Mouse (Mus musculus) kidney, embryonic 14.5 days (tissue): ENCODE measurements around the gene Ctnnd2. TPM values are rescaled to one million over a fixed set of nuclear protein-coding genes. Genes with fewer than 3 reads are reported as not detected.

Source experiments
- ATAC-seq: fragments of 200-750 bp; cut with Nextera tagmentation; 2 replicates; pipeline ENCODE4 v1.8.0; 2017; ENCODE audit warnings: moderate number of reproducible peaks, mild to moderate bottlenecking, moderate TSS enrichment, moderate library complexity; ENCODE audit not compliant: low FRiP score, low TSS enrichment
- H3K27ac ChIP-seq: fragments of 300-500 bp; sonication (generic); 2 replicates; pipeline ENCODE4 v1.5.1; 2014; ENCODE audit warnings: low read depth, mild to moderate bottlenecking, low read length, moderate library complexity, mixed read lengths
- H3K27me3 ChIP-seq: fragments of 300-500 bp; sonication (generic); 2 replicates; pipeline ENCODE4 v1.6.1; 2014; ENCODE audit warnings: mild to moderate bottlenecking, low read length; ENCODE audit not compliant: control insufficient read depth, insufficient read depth
- H3K36me3 ChIP-seq: fragments of 300-500 bp; sonication (generic); 2 replicates; pipeline ENCODE4 v1.6.1; 2014; ENCODE audit warnings: low read length, mixed read lengths; ENCODE audit not compliant: control insufficient read depth, insufficient read depth
- H3K4me1 ChIP-seq: fragments of 300-500 bp; sonication (generic); 2 replicates; pipeline ENCODE4 v1.6.1; 2014; ENCODE audit warnings: low read length, mixed read lengths; ENCODE audit not compliant: control insufficient read depth, insufficient read depth
- H3K4me2 ChIP-seq: fragments of 300-500 bp; sonication (generic); replicated peaks from 2 replicates; pipeline ENCODE4 v1.6.1; 2014; ENCODE audit warnings: low read depth, mild to moderate bottlenecking, low read length
- H3K4me3 ChIP-seq: fragments of 300-500 bp; sonication (generic); 2 replicates; pipeline ENCODE4 v1.5.1; 2014; ENCODE audit warnings: mild to moderate bottlenecking, low read length
- H3K9ac ChIP-seq: fragments of 300-500 bp; sonication (generic); 2 replicates; pipeline ENCODE4 v1.6.1; 2014; ENCODE audit warnings: low read depth, mild to moderate bottlenecking, low read length, moderate library complexity
- H3K9me3 ChIP-seq: fragments of 300-500 bp; sonication (generic); 2 replicates; pipeline ENCODE4 v1.6.1; 2016; ENCODE audit warnings: low read length; ENCODE audit not compliant: control insufficient read depth
- WGBS: fragments of 180-500 bp; shearing (Covaris S2); extraction: QIAGEN DNeasy Blood & Tissue Kit; methylation state at CpG from one replicate; pipeline ENCODE4 v1.1.7; 2014; 5-methylcytosine and 5-hydroxymethylcytosine counted together
- polyA plus RNA-seq: library from polyadenylated mRNA; unstranded; fragments of >200 nt; fragmentation: Nextera tagmentation; extraction: Ambion mirVana; gene quantifications from 2 replicates; pipeline ENCODE4 v1.2.1, GENCODE M21; 2014

Gene Ctnnd2
- polyA plus RNA-seq, 1 experiment from 2014 or later, result 4.6 TPM

DNA sequence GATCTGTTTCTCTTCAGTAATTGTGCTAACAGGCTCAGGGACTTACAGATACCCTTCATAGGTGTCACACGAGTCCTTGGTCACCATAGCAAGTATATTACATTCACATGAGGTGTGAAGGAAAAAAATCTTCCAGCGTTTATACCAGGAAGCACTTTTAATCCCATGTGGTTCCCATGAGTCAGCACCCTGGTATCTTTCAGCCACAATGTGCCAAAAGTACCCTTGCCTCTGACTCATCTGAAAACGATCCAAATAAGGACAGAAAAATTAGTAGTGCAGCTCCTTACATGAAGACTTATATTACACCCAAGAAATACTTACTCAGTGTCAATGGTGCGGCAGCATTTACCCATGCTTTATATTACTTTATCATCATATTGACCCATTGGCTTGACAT, 104.3 kb downstream of the Ctnnd2 start:
- 86% methylated on average over 4 of the region's 4 CpGs for WGBS
- no peak overlapping the region for H3K27ac ChIP-seq
- no peaks in the 10 kb centered on the region for H3K4me1 ChIP-seq
- no peaks in the 10 kb centered on the region for H3K27me3 ChIP-seq
- no peak overlapping the region for H3K4me2 ChIP-seq
- no peak overlapping the region for H3K4me3 ChIP-seq
- no peak overlapping the region for H3K9ac ChIP-seq
- H3K9me3 ChIP-seq, result no peaks in the 10 kb centered on the region
- H3K36me3 ChIP-seq, result no peaks in the 10 kb centered on the region
- ATAC-seq, result no peak

DNA sequence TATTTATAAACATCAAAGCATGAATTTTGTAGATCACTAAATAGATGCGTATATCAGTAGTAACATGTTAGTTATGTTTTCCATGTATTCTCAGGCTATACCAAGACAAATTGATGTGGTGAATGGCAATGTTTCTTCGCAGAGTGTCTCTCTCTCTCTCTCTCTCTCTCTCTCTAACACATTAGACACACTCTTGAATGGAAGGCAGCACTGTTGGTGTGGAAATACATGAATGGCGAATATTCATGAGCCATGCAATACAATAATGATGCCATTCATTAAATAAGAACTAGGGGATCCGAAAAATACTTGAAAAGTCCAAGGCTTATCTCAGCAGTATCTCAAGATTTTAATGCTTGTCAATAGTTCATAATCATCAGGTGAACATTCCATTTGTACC, 106.2 kb downstream of the Ctnnd2 start:
- H3K9me3 ChIP-seq, result no peaks in the 10 kb centered on the region
- H3K36me3 ChIP-seq, result no peaks in the 10 kb centered on the region
- H3K4me3 ChIP-seq, result no peak overlapping the region
- WGBS, result 94% methylated on average over 4 of the region's 4 CpGs
- H3K9ac ChIP-seq, result no peak overlapping the region
- no peak overlapping the region for H3K4me2 ChIP-seq
- H3K4me1 ChIP-seq, result no peaks in the 10 kb centered on the region
- H3K27me3 ChIP-seq, result no peaks in the 10 kb centered on the region
- no peak for ATAC-seq
- no peak overlapping the region for H3K27ac ChIP-seq

DNA sequence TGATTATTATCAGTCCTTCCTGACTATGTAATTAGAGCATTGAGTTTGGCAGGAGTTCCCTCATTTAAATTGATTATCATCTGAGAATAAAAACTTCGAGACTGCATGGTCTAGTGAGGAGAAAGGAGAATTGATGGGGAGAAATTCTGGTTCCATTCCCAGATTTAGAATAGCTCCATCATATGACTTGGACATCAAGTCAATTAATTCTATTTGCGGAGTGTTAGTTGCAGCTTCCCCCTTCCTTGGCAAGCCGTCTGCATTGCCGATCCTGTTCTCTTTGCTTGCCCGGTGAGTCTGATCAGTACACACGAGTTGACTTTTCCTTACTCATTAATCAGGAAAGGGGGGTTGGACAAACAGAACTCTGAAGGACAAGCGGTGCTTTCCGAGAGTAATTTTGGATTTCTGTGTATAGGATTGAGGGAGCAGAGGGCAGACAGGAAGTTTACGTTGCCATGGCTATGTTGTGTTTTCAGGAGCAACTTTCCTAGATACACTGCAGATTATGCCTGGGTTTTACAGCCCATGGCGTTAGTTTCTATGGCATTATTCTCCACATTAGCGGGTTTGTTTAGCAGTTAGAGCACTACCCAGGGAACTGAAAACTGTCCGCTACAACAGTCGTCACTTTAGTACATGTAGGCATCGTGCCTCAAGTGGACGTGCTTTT, 113.3 kb downstream of the Ctnnd2 start:
- no peaks in the 10 kb centered on the region for H3K9me3 ChIP-seq
- H3K27ac ChIP-seq, result no peak overlapping the region
- no peak overlapping the region for H3K4me3 ChIP-seq
- no peaks in the 10 kb centered on the region for H3K4me1 ChIP-seq
- no peaks in the 10 kb centered on the region for H3K36me3 ChIP-seq
- no peak overlapping the region for H3K4me2 ChIP-seq
- 75% methylated on average over 15 of the region's 15 CpGs for WGBS
- no peak for ATAC-seq
- H3K27me3 ChIP-seq, result no peaks in the 10 kb centered on the region
- H3K9ac ChIP-seq, result no peak overlapping the region

DNA sequence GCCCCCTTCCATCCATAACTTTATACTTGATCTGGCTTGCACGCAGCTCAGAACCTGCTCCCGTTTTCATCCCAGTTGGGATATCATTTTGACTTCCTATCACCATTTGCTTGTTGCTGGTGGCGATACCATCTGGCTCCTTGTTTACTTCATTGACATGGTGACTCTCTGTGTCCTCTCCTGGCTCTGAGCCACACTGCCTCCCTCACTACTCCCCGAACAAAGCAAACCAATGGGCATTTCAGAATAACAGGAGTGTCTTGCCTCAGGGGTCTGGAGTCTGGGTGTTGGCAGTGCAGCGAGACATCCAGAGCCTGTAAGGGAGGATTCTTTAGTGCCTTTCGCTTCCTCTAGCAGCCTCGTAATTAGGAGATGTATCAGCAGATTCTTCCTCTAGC, 113.9 kb downstream of the Ctnnd2 start:
- no peaks in the 10 kb centered on the region for H3K36me3 ChIP-seq
- no peak overlapping the region for H3K27ac ChIP-seq
- 94% methylated on average over 7 of the region's 7 CpGs for WGBS
- H3K4me1 ChIP-seq, result no peaks in the 10 kb centered on the region
- no peak overlapping the region for H3K4me2 ChIP-seq
- no peaks in the 10 kb centered on the region for H3K9me3 ChIP-seq
- no peak overlapping the region for H3K9ac ChIP-seq
- H3K4me3 ChIP-seq, result no peak overlapping the region
- no peaks in the 10 kb centered on the region for H3K27me3 ChIP-seq
- no peak for ATAC-seq

DNA sequence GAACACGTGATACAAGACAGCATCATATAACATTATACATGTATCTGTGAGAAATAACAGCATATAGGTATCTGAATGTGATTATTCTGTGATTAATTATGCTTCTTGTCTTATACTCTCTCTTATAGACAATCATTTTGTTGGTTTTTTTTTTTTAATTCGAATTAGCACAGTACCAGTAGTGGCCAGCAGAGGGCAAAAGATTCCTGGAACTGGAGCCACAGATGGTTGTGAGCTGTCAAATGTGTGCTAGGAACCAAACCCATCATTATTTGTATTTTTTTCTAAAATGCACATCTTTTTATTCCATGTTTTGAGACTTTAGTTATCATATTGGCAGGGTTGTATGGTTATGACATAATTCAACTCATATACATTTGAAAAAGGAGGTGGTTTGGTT, 130.4 kb downstream of the Ctnnd2 start:
- Histone ChIP-seq H3K27me3 (no peaks in the 10 kb centered on the region), H3K27ac (no peak overlapping the region), H3K4me1 (no peaks in the 10 kb centered on the region), H3K36me3 (no peaks in the 10 kb centered on the region), H3K4me3 (no peak overlapping the region), H3K9me3 (peaks cover 6% of the 10 kb centered on the region; the same call in 1 of the 2 replicates), H3K4me2 (no peak overlapping the region), H3K9ac (no peak overlapping the region)
- no peak for ATAC-seq
- 67% methylated on average over 2 of the region's 2 CpGs for WGBS

DNA sequence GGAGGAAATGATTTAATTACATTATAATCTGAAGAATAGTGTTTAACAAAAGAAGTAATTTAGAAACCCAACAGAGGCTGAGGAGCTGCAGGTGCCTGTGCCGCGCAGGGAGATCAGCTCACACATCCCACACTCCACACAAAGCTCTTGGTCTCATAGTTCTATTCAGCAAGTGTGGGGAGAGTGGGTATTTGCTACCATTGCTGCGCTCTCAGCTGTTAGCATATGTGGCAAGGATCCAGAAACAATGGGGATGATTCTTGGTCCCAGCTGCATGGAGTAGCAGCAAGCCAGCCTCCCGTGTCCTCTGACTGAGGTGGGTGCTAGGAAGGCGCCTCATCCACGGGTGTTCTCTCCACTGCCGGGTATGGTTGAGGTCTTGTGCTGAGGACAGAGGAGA, 134.0 kb downstream of the Ctnnd2 start:
- ATAC-seq, result no peak
- H3K9me3 ChIP-seq, result peaks cover 6% of the 10 kb centered on the region; the same call in 1 of the 2 replicates
- H3K36me3 ChIP-seq, result no peaks in the 10 kb centered on the region
- no peak overlapping the region for H3K4me3 ChIP-seq
- no peaks in the 10 kb centered on the region for H3K4me1 ChIP-seq
- no peaks in the 10 kb centered on the region for H3K27me3 ChIP-seq
- H3K4me2 ChIP-seq, result no peak overlapping the region
- no peak overlapping the region for H3K27ac ChIP-seq
- WGBS, result 93% methylated on average over 7 of the region's 7 CpGs
- H3K9ac ChIP-seq, result no peak overlapping the region

DNA sequence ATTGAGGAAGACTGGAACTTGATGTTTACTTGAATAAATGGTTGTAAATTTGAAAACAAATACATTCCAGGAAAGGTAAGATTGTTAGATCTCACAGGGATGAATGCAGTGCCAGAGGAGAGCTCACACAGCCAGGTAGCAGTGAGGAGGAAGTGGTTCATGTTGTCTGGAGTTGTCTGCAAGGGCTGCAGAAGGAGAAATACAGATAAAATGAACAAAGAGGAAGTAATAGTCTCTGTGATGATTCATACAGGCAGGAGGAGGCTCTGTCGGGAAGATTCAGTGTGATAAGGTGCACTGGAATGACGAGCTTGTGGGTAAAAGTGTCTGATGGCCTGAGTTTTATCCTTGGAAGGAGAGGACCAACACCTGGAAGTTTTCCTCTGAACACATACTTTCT, 150.2 kb downstream of the Ctnnd2 start:
- H3K36me3 ChIP-seq, result no peaks in the 10 kb centered on the region
- no peak overlapping the region for H3K4me2 ChIP-seq
- no peaks in the 10 kb centered on the region for H3K27me3 ChIP-seq
- no peaks in the 10 kb centered on the region for H3K9me3 ChIP-seq
- no peak overlapping the region for H3K4me3 ChIP-seq
- no peak overlapping the region for H3K27ac ChIP-seq
- no peak for ATAC-seq
- no peak overlapping the region for H3K9ac ChIP-seq
- 80% methylated on average over 2 of the region's 2 CpGs for WGBS
- no peaks in the 10 kb centered on the region for H3K4me1 ChIP-seq

DNA sequence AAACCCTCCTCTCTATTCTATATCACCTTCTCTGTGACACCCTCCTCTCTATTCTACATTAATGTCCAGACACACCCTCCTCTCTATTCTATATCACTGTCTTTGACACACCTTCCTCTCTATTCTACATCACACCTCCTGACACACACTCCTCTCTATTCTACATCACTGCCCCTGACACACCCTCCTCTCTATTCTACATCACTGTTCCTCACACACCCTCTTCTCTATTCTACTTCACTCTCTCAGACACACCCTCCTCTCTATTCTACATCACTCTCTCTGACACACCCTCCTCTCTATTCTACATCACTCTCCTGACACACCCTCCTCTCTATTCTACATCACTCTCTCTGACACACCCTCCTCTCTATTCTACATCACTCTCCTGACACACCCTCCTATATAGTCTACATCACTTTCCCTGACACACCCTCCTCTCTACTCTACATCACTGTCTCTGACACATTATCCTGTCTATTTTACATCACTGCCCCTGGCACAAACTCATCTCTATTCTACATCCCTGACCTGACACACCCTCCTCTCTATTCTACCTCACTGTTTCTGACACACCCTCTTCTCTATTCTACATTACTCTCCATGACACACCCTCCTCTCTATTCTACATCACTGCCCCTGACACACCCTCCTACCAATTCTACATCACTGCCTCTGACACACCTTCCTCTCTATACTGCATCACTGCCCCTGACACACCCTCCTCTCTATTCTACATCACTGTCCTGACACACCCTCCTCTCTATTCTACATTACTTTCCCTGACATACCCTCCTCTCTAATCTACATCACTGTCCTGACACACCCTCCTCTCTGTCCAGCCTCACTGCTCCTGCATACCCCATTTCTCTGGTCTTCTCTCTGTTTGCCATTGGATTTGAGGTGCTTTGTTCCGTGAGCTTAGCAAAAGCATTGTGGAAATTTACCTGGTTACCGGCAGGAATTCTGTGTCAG, 161.2 kb downstream of the Ctnnd2 start:
- Histone ChIP-seq H3K9me3 (no peaks in the 10 kb centered on the region), H3K27ac (no peak overlapping the region), H3K27me3 (no peaks in the 10 kb centered on the region), H3K9ac (no peak overlapping the region), H3K36me3 (no peaks in the 10 kb centered on the region), H3K4me2 (no peak overlapping the region), H3K4me1 (0 out of 2 replicates have a peak, but pooled peaks cover 2% of the 10 kb centered on the region), H3K4me3 (no peak overlapping the region)
- no peak for ATAC-seq
- WGBS, result 89% methylated on average over 2 of the region's 2 CpGs
